Mouse (Mus musculus) neural tube, embryonic 13.5 days (tissue): ENCODE measurements around the gene Htr3b. TPM values are rescaled to one million over a fixed set of nuclear protein-coding genes. Genes with fewer than 3 reads are reported as not detected.

ENCODE experiments used
- ATAC-seq: fragments of 200-750 bp; cut with Nextera tagmentation; 2 replicates; pipeline ENCODE4 v1.8.0; 2017; ENCODE audit warnings: low read depth, mild to moderate bottlenecking, moderate TSS enrichment, moderate library complexity
- H3K27ac ChIP-seq: fragments of 300-500 bp; sonication (generic); replicated peaks from 2 replicates; pipeline ENCODE4 v1.5.1; 2015; ENCODE audit warnings: moderate library complexity, mild to moderate bottlenecking, inconsistent platforms
- H3K27me3 ChIP-seq: fragments of 300-500 bp; sonication (generic); 2 replicates; pipeline ENCODE4 v1.6.1; 2015; ENCODE audit warnings: mild to moderate bottlenecking, inconsistent platforms
- H3K36me3 ChIP-seq: fragments of 300-500 bp; sonication (generic); 2 replicates; pipeline ENCODE4 v1.6.1; 2015; ENCODE audit warnings: mild to moderate bottlenecking, inconsistent platforms
- H3K4me1 ChIP-seq: fragments of 300-500 bp; sonication (generic); replicated peaks from 2 replicates; pipeline ENCODE4 v1.6.1; 2015; ENCODE audit warnings: inconsistent platforms
- H3K4me2 ChIP-seq: fragments of 300-500 bp; sonication (generic); 2 replicates; pipeline ENCODE4 v1.6.1; 2015; ENCODE audit warnings: inconsistent platforms, mild to moderate bottlenecking, moderate library complexity
- H3K4me3 ChIP-seq: fragments of 300-500 bp; sonication (generic); 2 replicates; pipeline ENCODE4 v1.5.1; 2015; ENCODE audit warnings: mild to moderate bottlenecking, inconsistent platforms
- H3K9ac ChIP-seq: fragments of 300-500 bp; sonication (generic); 2 replicates; pipeline ENCODE4 v1.6.1; 2015; ENCODE audit warnings: moderate library complexity, mild to moderate bottlenecking, inconsistent platforms
- H3K9me3 ChIP-seq: fragments of 300-500 bp; sonication (generic); 2 replicates; pipeline ENCODE4 v1.6.1; 2016; ENCODE audit warnings: inconsistent platforms
- WGBS: fragments of 180-500 bp; shearing (Covaris S2); methylation state at CpG from one replicate; pipeline ENCODE4 v1.1.7; 2015; 5-methylcytosine and 5-hydroxymethylcytosine counted together
- polyA plus RNA-seq: library from polyadenylated mRNA; unstranded; fragments of >200 nt; fragmentation: Nextera tagmentation; extraction: Ambion mirVana; gene quantifications from 2 replicates; pipeline ENCODE4 v1.2.1, GENCODE M21; 2015

Gene Htr3b
- polyA plus RNA-seq, 1 experiment from 2014 or later, result 2.5 TPM

- Histone ChIP-seq H3K4me2 (no peak overlapping the region), H3K9me3 (no peaks in the 10 kb centered on the region), H3K27ac (no peak overlapping the region), H3K4me1 (peaks cover 19% of the 10 kb centered on the region), H3K9ac (no peak overlapping the region), H3K4me3 (no peak overlapping the region), H3K27me3 (no peaks in the 10 kb centered on the region), H3K36me3 (no peaks in the 10 kb centered on the region)
- no peak for ATAC-seq
These were observed 17.0 kb upstream of the Htr3b start for GRCm38 (mm10) chr9:48981827-48982226.

DNA sequence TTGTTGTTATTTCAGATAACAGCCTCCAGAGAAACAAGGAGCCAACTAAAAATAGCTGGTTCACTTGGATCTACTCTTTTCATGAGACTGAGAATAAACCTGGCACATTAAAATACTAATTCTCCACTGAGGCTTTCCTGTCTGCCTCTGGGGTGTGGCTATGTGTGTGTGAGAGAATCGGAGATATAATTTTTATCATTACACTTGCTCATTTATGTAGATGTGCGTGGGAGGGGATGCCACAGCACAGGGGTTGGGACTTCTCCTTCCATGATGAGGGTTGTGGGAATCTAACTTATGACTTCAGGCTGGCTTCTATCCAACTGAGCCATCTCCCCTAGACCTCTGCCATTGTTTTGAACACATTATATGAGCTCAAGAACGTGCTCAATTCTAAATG is 16.0 kb upstream of the Htr3b start:
- no peak overlapping the region for H3K4me3 ChIP-seq
- H3K4me2 ChIP-seq, result no peak overlapping the region
- H3K27ac ChIP-seq, result no peak overlapping the region
- H3K36me3 ChIP-seq, result no peaks in the 10 kb centered on the region
- H3K27me3 ChIP-seq, result no peaks in the 10 kb centered on the region
- no peak for ATAC-seq
- peaks cover 8% of the 10 kb centered on the region for H3K4me1 ChIP-seq
- H3K9me3 ChIP-seq, result no peaks in the 10 kb centered on the region
- WGBS, result 76% methylated on average over 3 of the region's 3 CpGs
- H3K9ac ChIP-seq, result no peak overlapping the region

- Histone ChIP-seq H3K27ac (no peak overlapping the region), H3K4me2 (no peak overlapping the region), H3K36me3 (no peaks in the 10 kb centered on the region), H3K27me3 (no peaks in the 10 kb centered on the region), H3K9me3 (no peaks in the 10 kb centered on the region), H3K4me1 (peaks cover 8% of the 10 kb centered on the region), H3K4me3 (no peak overlapping the region), H3K9ac (no peak overlapping the region)
- no peak for ATAC-seq
- WGBS, result 63% methylated on average over 5 of the region's 5 CpGs
These were observed 15.6 kb upstream of the Htr3b start for GRCm38 (mm10) chr9:48980371-48980770.

GRCm38 (mm10) chr9:48976661-48977355 is 12.0 kb upstream of the Htr3b start:
- H3K27me3 ChIP-seq, result no peaks in the 10 kb centered on the region
- no peaks in the 10 kb centered on the region for H3K9me3 ChIP-seq
- H3K9ac ChIP-seq, result no peak overlapping the region
- no peak overlapping the region for H3K27ac ChIP-seq
- H3K4me3 ChIP-seq, result no peak overlapping the region
- 88% methylated on average over 6 of the region's 6 CpGs for WGBS
- no peaks in the 10 kb centered on the region for H3K36me3 ChIP-seq
- H3K4me2 ChIP-seq, result no peak overlapping the region
- no peaks in the 10 kb centered on the region for H3K4me1 ChIP-seq
- ATAC-seq, result no peak

DNA sequence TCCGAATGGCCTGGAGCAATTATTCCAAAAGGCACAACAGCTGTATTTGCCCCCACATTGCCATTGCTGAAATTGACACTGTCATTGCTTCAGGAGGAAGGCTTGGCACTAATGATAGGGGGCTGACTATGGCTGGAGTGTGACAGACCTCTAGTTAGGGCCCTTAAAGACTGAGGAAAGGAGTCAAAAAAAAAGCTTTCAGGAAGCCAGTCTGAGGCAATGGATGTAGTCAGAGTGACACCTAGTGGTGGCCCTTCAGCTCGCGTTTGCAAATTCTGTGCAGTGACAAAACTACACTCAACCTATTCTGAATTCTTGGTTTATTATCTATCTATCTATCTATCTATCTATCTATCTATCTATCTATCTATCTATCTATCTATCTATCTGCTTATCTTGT is 7.7 kb upstream of the Htr3b start:
- WGBS, result 30% methylated on average over 3 of the region's 3 CpGs
- Histone ChIP-seq H3K4me1 (no peaks in the 10 kb centered on the region), H3K36me3 (no peaks in the 10 kb centered on the region), H3K27me3 (no peaks in the 10 kb centered on the region), H3K9ac (no peak overlapping the region), H3K4me2 (no peak overlapping the region), H3K4me3 (no peak overlapping the region), H3K27ac (no peak overlapping the region), H3K9me3 (no peaks in the 10 kb centered on the region)
- 0 out of 2 replicates have a peak, but pooled peaks have one; percentile 59 for ATAC-seq

DNA sequence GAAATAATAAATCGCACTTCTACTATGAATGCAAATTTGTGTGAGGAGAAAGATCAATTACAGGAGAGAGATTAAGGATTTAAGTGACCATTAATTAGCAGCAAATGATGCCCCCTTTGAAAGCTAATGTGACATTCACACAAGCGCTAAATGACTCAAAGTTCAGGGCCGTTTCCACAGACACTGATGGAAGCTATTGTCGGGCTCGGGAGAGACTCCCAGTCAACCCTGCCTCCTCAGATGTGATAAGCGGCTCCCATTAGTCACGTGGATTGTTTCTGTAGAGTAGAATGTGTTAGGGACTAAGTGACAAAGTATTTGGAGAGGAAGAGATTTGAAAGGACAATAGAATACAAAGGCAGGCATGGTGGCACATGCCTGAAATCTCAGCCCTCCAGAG is 2.7 kb downstream of the Htr3b start:
- peaks cover 3% of the 10 kb centered on the region; the same call in 1 of the 2 replicates for H3K27me3 ChIP-seq
- 18% methylated on average over 7 of the region's 7 CpGs for WGBS
- no peaks in the 10 kb centered on the region for H3K9me3 ChIP-seq
- no peak overlapping the region for H3K27ac ChIP-seq
- H3K4me3 ChIP-seq, result no peak overlapping the region
- no peak for ATAC-seq
- peaks cover 15% of the 10 kb centered on the region for H3K4me1 ChIP-seq
- H3K9ac ChIP-seq, result no peak overlapping the region
- H3K4me2 ChIP-seq, result no peak overlapping the region
- no peaks in the 10 kb centered on the region for H3K36me3 ChIP-seq

GRCm38 (mm10) chr9:48961314-48961713 is 3.5 kb downstream of the Htr3b start:
- Histone ChIP-seq H3K9me3 (no peaks in the 10 kb centered on the region), H3K4me1 (peaks cover 15% of the 10 kb centered on the region), H3K27me3 (peaks cover 3% of the 10 kb centered on the region; the same call in 1 of the 2 replicates), H3K4me2 (peak overlapping the region; percentile 39), H3K4me3 (no peak overlapping the region), H3K36me3 (no peaks in the 10 kb centered on the region), H3K9ac (0 out of 2 replicates have a peak overlapping the region, but pooled peaks have one; percentile 9), H3K27ac (0 out of 2 replicates have a peak overlapping the region, but pooled peaks have one; percentile 15)
- WGBS, result 23% methylated on average over 12 of the region's 12 CpGs
- ATAC-seq, result no peak

- Histone ChIP-seq H3K4me3 (no peak overlapping the region), H3K27ac (no peak overlapping the region), H3K9me3 (no peaks in the 10 kb centered on the region), H3K36me3 (no peaks in the 10 kb centered on the region), H3K4me2 (no peak overlapping the region), H3K9ac (no peak overlapping the region), H3K4me1 (no peaks in the 10 kb centered on the region), H3K27me3 (no peaks in the 10 kb centered on the region)
- ATAC-seq, result no peak
- 89% methylated on average over 4 of the region's 4 CpGs for WGBS
These were observed 17.2 kb downstream of the Htr3b start for GRCm38 (mm10) chr9:48947565-48947964.

DNA sequence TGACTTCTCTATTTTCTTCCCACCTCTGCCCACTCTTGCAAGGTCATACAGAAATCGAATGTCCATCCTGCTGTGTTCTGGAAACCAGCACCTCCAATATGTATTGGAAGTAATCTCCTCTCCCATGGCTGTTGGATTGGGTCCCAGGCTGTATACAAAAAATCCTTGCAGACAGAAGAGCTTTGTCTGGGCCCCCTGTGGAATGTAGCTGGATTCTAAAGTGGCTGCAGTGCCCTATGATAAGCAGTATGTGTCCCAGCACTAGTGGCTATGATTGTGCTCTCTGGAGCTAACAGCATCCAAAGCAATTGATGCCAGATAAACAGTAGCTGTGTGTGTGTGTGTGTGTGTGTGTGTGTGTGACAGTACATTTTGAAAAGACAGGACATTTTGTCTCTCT is 22.4 kb downstream of the Htr3b start:
- Histone ChIP-seq H3K9ac (no peak overlapping the region), H3K27me3 (no peaks in the 10 kb centered on the region), H3K27ac (no peak overlapping the region), H3K36me3 (no peaks in the 10 kb centered on the region), H3K9me3 (no peaks in the 10 kb centered on the region), H3K4me2 (no peak overlapping the region), H3K4me1 (no peaks in the 10 kb centered on the region), H3K4me3 (no peak overlapping the region)
- WGBS, result 73% methylated on average over 1 of the region's 1 CpGs
- ATAC-seq, result no peak

GRCm38 (mm10) chr9:48929436-48929835 is 35.4 kb downstream of the Htr3b start:
- ATAC-seq, result no peak

GRCm38 (mm10) chr9:48928781-48929180 is 36.0 kb downstream of the Htr3b start:
- Histone ChIP-seq H3K9ac (no peak overlapping the region), H3K4me2 (no peak overlapping the region), H3K4me1 (peaks cover 19% of the 10 kb centered on the region), H3K9me3 (no peaks in the 10 kb centered on the region), H3K27ac (peak overlapping the region; percentile 46; the same call in 1 of the 2 replicates), H3K27me3 (peaks cover 4% of the 10 kb centered on the region), H3K4me3 (no peak overlapping the region), H3K36me3 (no peaks in the 10 kb centered on the region)
- WGBS, result 54% methylated on average over 3 of the region's 3 CpGs
- ATAC-seq, result no peak

More at GRCm38 (mm10) chr9:48929436-48929835, 35.4 kb downstream of the Htr3b start:
- Histone ChIP-seq H3K4me3 (no peak overlapping the region), H3K27me3 (peaks cover 4% of the 10 kb centered on the region), H3K27ac (no peak overlapping the region), H3K9ac (no peak overlapping the region), H3K36me3 (no peaks in the 10 kb centered on the region), H3K4me2 (no peak overlapping the region), H3K4me1 (peaks cover 19% of the 10 kb centered on the region), H3K9me3 (no peaks in the 10 kb centered on the region)
- 82% methylated on average over 5 of the region's 5 CpGs for WGBS

DNA sequence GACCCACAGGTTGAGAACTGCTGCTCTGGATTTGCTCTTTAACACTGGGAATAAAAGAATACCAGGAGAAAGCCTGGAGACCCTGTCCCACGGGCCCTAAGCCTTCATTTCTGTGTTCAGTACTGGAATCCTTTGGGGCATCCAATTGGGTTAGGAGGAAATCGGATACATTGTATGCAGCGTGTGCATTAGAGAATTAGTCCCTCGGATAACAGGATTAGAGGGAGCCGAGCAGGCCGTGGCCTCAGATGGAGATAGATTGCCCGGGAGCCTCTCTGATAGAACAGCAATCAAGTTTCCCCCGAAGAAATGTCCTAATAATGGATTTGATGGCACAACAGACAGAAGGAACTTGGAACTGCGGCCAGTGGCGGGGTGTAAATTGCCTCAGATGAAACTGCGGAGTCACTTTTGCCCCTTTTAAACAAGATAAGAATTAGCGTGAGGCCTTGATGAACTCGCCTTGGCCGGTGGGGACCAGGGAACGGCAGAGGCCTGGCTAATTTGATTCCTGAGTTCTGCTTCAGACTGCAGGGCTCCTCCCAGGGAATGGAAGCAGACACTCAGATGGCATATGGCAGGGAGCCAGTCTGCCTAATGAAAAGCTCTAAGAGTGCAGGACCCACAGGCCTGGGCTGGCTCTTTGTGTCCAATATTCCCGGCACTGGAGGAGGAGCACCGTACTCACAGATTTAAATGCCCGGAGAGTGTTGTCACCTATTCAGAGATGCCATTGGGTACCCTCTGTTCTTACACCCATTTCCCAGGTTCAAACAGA is 48.6 kb downstream of the Htr3b start:
- Histone ChIP-seq H3K9me3 (no peaks in the 10 kb centered on the region), H3K9ac (no peak overlapping the region), H3K27ac (peak overlapping the region; percentile 72), H3K4me2 (no peak overlapping the region), H3K4me3 (no peak overlapping the region), H3K27me3 (no peaks in the 10 kb centered on the region), H3K36me3 (no peaks in the 10 kb centered on the region), H3K4me1 (peaks cover 7% of the 10 kb centered on the region; the same call in 1 of the 2 replicates)
- WGBS, result 56% methylated on average over 18 of the region's 18 CpGs
- ATAC-seq, result peak; percentile 40; the same call in 1 of the 2 replicates
